Mouse (Mus musculus): ENCODE results near the gene Fscn3. TPM values are rescaled to one million over a fixed set of nuclear protein-coding genes. Genes with fewer than 3 reads are reported as not detected.

Fscn3 gene
- total and polyA plus RNA-seq, 3 experiments = not detected

DNA sequence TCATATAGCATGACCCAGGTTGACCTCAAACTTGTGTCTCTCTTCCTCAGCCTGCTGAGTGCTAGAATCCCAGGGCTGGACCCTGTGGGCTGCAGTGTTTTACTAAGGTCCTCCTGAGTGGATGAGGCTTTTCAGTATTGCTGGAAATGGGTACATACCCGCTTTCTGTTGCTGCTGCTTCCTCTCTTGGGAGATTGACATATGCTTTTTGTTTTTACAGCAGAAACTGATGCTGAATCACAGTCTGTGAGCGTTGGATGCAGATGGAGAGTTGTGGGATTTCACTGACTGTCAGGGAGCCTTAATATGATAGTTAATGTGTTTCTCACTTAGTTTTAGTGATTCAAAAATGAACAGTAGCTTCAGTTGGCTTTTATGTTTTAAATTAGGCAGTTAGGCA lies 58.9 kb downstream of the Fscn3 start:
- Histone ChIP-seq H3K27me3 (replicated peaks) (no peaks in the 10 kb centered on the region), H3K4me2 (ENCODE audit: insufficient read depth, low read depth, poor library complexity, severe bottlenecking) (peak overlapping the region; percentile 68), H3K27ac (ENCODE audit: insufficient read depth, low read depth) (peak overlapping the region; percentile 71), H3K9ac (ENCODE audit: insufficient read depth, low read depth) (peak overlapping the region; percentile 67), H3K9me3 (replicated peaks; ENCODE audit: low read length) (no peaks in the 10 kb centered on the region), H3K4me3 (replicated peaks in 1 of 3; ENCODE audit: low read depth in 2 of 3, low read length in 2 of 3, poor library complexity in 1 of 3) (peak overlapping the region in 1 of 3 experiments; percentile 5), H3K79me2 (replicated peaks; ENCODE audit: control insufficient read depth, extremely low read depth, insufficient read depth, poor library complexity, severe bottlenecking) (peaks cover 99% of the 10 kb centered on the region), H3K4me1 (ENCODE audit: control insufficient read depth in 1 of 2, insufficient read depth in 2 of 2) (peaks cover 21 to 82% of the 10 kb centered on the region in 2 experiments), H3K36me3 (replicated peaks in 1 of 2; ENCODE audit: control insufficient read depth in 1 of 2, insufficient read depth in 1 of 2, low read length in 1 of 2) (peaks cover 20 to 83% of the 10 kb centered on the region in 2 experiments)
- no peak for TF ChIP-seq SMC3 (IDR thresholded peaks at IDR 0.05; ENCODE audit: low read depth, low read length)
- no peak for TF ChIP-seq IRF4 (IDR thresholded peaks at IDR 0.05; ENCODE audit: low read depth, low read length)
- TF ChIP-seq ETS1 (conservative IDR thresholded peaks at IDR 0.05; ENCODE audit: low read depth, low read length) = peak; percentile 14; the same call in 1 of the 2 replicates
- TF ChIP-seq MXI1 (IDR thresholded peaks at IDR 0.05; ENCODE audit: low read depth, low read length) = 0 out of 2 replicates have a peak, but pooled peaks have one; percentile 16
- TF ChIP-seq POLR2A (IDR thresholded peaks at IDR 0.05; ENCODE audit: low read depth, low read length) = no peak
- TF ChIP-seq ZNF384 (IDR thresholded peaks at IDR 0.05; ENCODE audit: low read depth, low read length) = no peak
- no peak for TF ChIP-seq GABPA (IDR thresholded peaks at IDR 0.05; ENCODE audit: insufficient replicate concordance, low read depth, low read length)
- TF ChIP-seq MEF2A (IDR thresholded peaks at IDR 0.05; ENCODE audit: borderline replicate concordance, low read depth, low read length) = no peak
- TF ChIP-seq ZMIZ1 (IDR thresholded peaks at IDR 0.05; ENCODE audit: low read depth, low read length) = no peak
- TF ChIP-seq NRF1 (IDR thresholded peaks at IDR 0.05; ENCODE audit: low read depth, low read length) = no peak
- TF ChIP-seq CTCF (conservative IDR thresholded peaks at IDR 0.05 in 1 of 2, IDR thresholded peaks at IDR 0.05 in 1 of 2; ENCODE audit: low read depth in 2 of 2, low read length in 2 of 2) = no peak
- TF ChIP-seq CHD1 (IDR thresholded peaks at IDR 0.05; ENCODE audit: low read depth, low read length) = no peak
- TF ChIP-seq USF1 (IDR thresholded peaks at IDR 0.05; ENCODE audit: low read depth, low read length) = no peak
- no peak for TF ChIP-seq TCF12 (IDR thresholded peaks at IDR 0.05; ENCODE audit: low read depth, low read length)
- in situ Hi-C loops (cut with MboI; ENCODE audit: low pct_ligation_motif_present, low pct_unique_long_range_greater_than_20kb, low sequenced_read_pairs) (no loop called here), dilution Hi-C loops (cut with MboI; ENCODE audit: extremely low pct_ligation_motif_present, extremely low pct_unique_long_range_greater_than_20kb, low sequenced_read_pairs) (no loop called here)
- DNase-seq (ENCODE audit: extremely low read depth) = no peak

- H3K27me3 ChIP-seq (replicated peaks) = no peaks in the 10 kb centered on the region
- peak overlapping the region; percentile 67 for H3K9ac ChIP-seq (ENCODE audit: insufficient read depth, low read depth)
- H3K4me2 ChIP-seq (ENCODE audit: insufficient read depth, low read depth, poor library complexity, severe bottlenecking) = peak overlapping the region; percentile 68
- in situ Hi-C loops (cut with MboI; ENCODE audit: low pct_ligation_motif_present, low pct_unique_long_range_greater_than_20kb, low sequenced_read_pairs) = no loop called here
- no peaks in the 10 kb centered on the region for H3K9me3 ChIP-seq (replicated peaks; ENCODE audit: low read length)
- H3K79me2 ChIP-seq (replicated peaks; ENCODE audit: control insufficient read depth, extremely low read depth, insufficient read depth, poor library complexity, severe bottlenecking) = peaks cover 98% of the 10 kb centered on the region
- peak overlapping the region; percentile 71 for H3K27ac ChIP-seq (ENCODE audit: insufficient read depth, low read depth)
- H3K4me1 ChIP-seq (ENCODE audit: control insufficient read depth in 1 of 2, insufficient read depth in 2 of 2) = peaks cover 21 to 82% of the 10 kb centered on the region in 2 experiments
- dilution Hi-C loops (cut with MboI; ENCODE audit: extremely low pct_ligation_motif_present, extremely low pct_unique_long_range_greater_than_20kb, low sequenced_read_pairs) = no loop called here
- no peak for DNase-seq (ENCODE audit: extremely low read depth)
- no peak overlapping the region for H3K4me3 ChIP-seq (replicated peaks in 1 of 3; ENCODE audit: low read depth in 2 of 3, low read length in 2 of 3, poor library complexity in 1 of 3)
- TF ChIP-seq ETS1 (conservative IDR thresholded peaks at IDR 0.05; ENCODE audit: low read depth, low read length) (0 out of 2 replicates have a peak, but pooled peaks have one; percentile 0), MXI1 (IDR thresholded peaks at IDR 0.05; ENCODE audit: low read depth, low read length) (no peak), SMC3 (IDR thresholded peaks at IDR 0.05; ENCODE audit: low read depth, low read length) (no peak), JUND (conservative IDR thresholded peaks at IDR 0.05; ENCODE audit: low read depth, low read length) (no peak), IRF4 (IDR thresholded peaks at IDR 0.05; ENCODE audit: low read depth, low read length) (peak; percentile 41)
- peaks cover 17 to 83% of the 10 kb centered on the region in 2 experiments for H3K36me3 ChIP-seq (replicated peaks in 1 of 2; ENCODE audit: control insufficient read depth in 1 of 2, insufficient read depth in 1 of 2, low read length in 1 of 2)
Measured at GRCm38 (mm10) chr6:28486905-28487304, 59.3 kb downstream of the Fscn3 start.

Other genes starting within 250 kb of the Fscn3 start
- gene Zfp800, start 29.8 kb upstream of the Fscn3 start, total RNA-seq (2012; rRNA removed) = 19.5 and 23.8 TPM in 2 replicates
- 49.5 and 50.0 TPM in 2 replicates for gene Zfp800, start 29.8 kb upstream of the Fscn3 start, total RNA-seq (2014; rRNA removed)
- gene Zfp800, start 29.8 kb upstream of the Fscn3 start, polyA plus RNA-seq (2012; ENCODE audit: insufficient read length, low read depth) = 15.0 and 19.1 TPM in 2 replicates
- 59.6 and 67.3 TPM in 2 replicates for gene Arf5, start 4.2 kb upstream of the Fscn3 start, total RNA-seq (2012; rRNA removed)
- gene Arf5, start 4.2 kb upstream of the Fscn3 start, total RNA-seq (2014; rRNA removed) = 77.5 and 99.7 TPM in 2 replicates
- 101 and 104 TPM in 2 replicates for gene Arf5, start 4.2 kb upstream of the Fscn3 start, polyA plus RNA-seq (2012; ENCODE audit: insufficient read length, low read depth)
- 7.4 and 7.8 TPM in 2 replicates for gene Gcc1, start 601 bp downstream of the Fscn3 start, total RNA-seq (2012; rRNA removed)
- 3.0 and 4.4 TPM in 2 replicates for gene Gcc1, start 601 bp downstream of the Fscn3 start, total RNA-seq (2014; rRNA removed)
- gene Gcc1, start 601 bp downstream of the Fscn3 start, polyA plus RNA-seq (2012; ENCODE audit: insufficient read length, low read depth) = 7.2 and 10.8 TPM in 2 replicates
- not detected in 2 replicates for gene Pax4, start 21.6 kb downstream of the Fscn3 start, total RNA-seq (2012; rRNA removed)
- not detected in 2 replicates for gene Pax4, start 21.6 kb downstream of the Fscn3 start, total RNA-seq (2014; rRNA removed)
- gene Pax4, start 21.6 kb downstream of the Fscn3 start, polyA plus RNA-seq (2012; ENCODE audit: insufficient read length, low read depth) = not detected in 2 replicates
- 288 and 377 TPM in 2 replicates for gene Snd1, start 47.4 kb downstream of the Fscn3 start, total RNA-seq (2012; rRNA removed)
- 80.1 and 83.7 TPM in 2 replicates for gene Snd1, start 47.4 kb downstream of the Fscn3 start, total RNA-seq (2014; rRNA removed)
- 197 and 210 TPM in 2 replicates for gene Snd1, start 47.4 kb downstream of the Fscn3 start, polyA plus RNA-seq (2012; ENCODE audit: insufficient read length, low read depth)

Data from CH12.LX (cell line).